Mouse (Mus musculus): ENCODE results near the gene Zfp661. TPM values are rescaled to one million over a fixed set of nuclear protein-coding genes. Genes with fewer than 3 reads are reported as not detected.

The Zfp661 gene
- polyA plus RNA-seq, 1 experiment from 2014 or later, result 3.1 TPM

- Histone ChIP-seq H3K27me3 (ENCODE audit: insufficient read depth, low read length) (peaks cover 18% of the 10 kb centered on the region), H3K4me2 (ENCODE audit: low read length) (0 out of 2 replicates have a peak overlapping the region, but pooled peaks have one; percentile 40), H3K9me3 (replicated peaks; ENCODE audit: low read length) (no peaks in the 10 kb centered on the region), H3K36me3 (ENCODE audit: insufficient read depth, low read length) (no peaks in the 10 kb centered on the region), H3K4me3 (replicated peaks; ENCODE audit: low read depth, low read length) (no peak overlapping the region), H3K27ac (no peak overlapping the region), H3K4me1 (replicated peaks; ENCODE audit: insufficient read depth, low read length) (no peaks in the 10 kb centered on the region), H3K9ac (ENCODE audit: low read depth, low read length) (no peak overlapping the region)
- TF ChIP-seq CTCF (IDR thresholded peaks at IDR 0.05; ENCODE audit: low read depth), result no peak
- ATAC-seq (replicated peaks; ENCODE audit: low FRiP score, low read depth), result no peak
- DNase-seq (ENCODE audit: low spot score), result no peak
- WGBS, result 89% methylated on average over 2 of the region's 2 CpGs
Measured at GRCm38 (mm10) chr2:127541697-127542096, 45.2 kb downstream of the Zfp661 start.

GRCm38 (mm10) chr2:127541185-127541584 lies 45.7 kb downstream of the Zfp661 start, which contains the start of gene Prom2:
Prom2 (minus strand) TSS chr2:127541467.
- DNase-seq (ENCODE audit: low spot score) (peak; percentile 31), ATAC-seq (replicated peaks; ENCODE audit: low FRiP score, low read depth) (peak; percentile 71)
- Histone ChIP-seq H3K27ac (no peak within 1 kb of the TSS), H3K36me3 (ENCODE audit: insufficient read depth, low read length) (no peaks in the 10 kb centered on the region), H3K9ac (ENCODE audit: low read depth, low read length) (no peak within 1 kb of the TSS), H3K4me2 (ENCODE audit: low read length) (peak within 1 kb of the TSS; percentile 40), H3K9me3 (replicated peaks; ENCODE audit: low read length) (no peaks in the 10 kb centered on the region), H3K4me1 (replicated peaks; ENCODE audit: insufficient read depth, low read length) (no peaks in the 10 kb centered on the region), H3K27me3 (ENCODE audit: insufficient read depth, low read length) (peaks cover 18% of the 10 kb centered on the region), H3K4me3 (replicated peaks; ENCODE audit: low read depth, low read length) (peak within 1 kb of the TSS; percentile 5; the same call in 1 of the 2 replicates)
- WGBS, result 3% methylated on average over 29 of the region's 29 CpGs
- TF ChIP-seq CTCF (IDR thresholded peaks at IDR 0.05; ENCODE audit: low read depth), result no peak

- no peaks in the 10 kb centered on the region for H3K9me3 ChIP-seq (replicated peaks; ENCODE audit: low read length)
- H3K4me2 ChIP-seq (ENCODE audit: low read length), result no peak overlapping the region
- 18% methylated on average over 4 of the region's 4 CpGs for WGBS
- TF ChIP-seq CTCF (IDR thresholded peaks at IDR 0.05; ENCODE audit: low read depth), result peak; percentile 54
- H3K9ac ChIP-seq (ENCODE audit: low read depth, low read length), result no peak overlapping the region
- DNase-seq (ENCODE audit: low spot score) (peak; percentile 5), ATAC-seq (replicated peaks; ENCODE audit: low FRiP score, low read depth) (no peak)
- peaks cover 18% of the 10 kb centered on the region for H3K27me3 ChIP-seq (ENCODE audit: insufficient read depth, low read length)
- no peaks in the 10 kb centered on the region for H3K4me1 ChIP-seq (replicated peaks; ENCODE audit: insufficient read depth, low read length)
- H3K4me3 ChIP-seq (replicated peaks; ENCODE audit: low read depth, low read length), result no peak overlapping the region
- H3K36me3 ChIP-seq (ENCODE audit: insufficient read depth, low read length), result no peaks in the 10 kb centered on the region
- H3K27ac ChIP-seq, result no peak overlapping the region
Measured at GRCm38 (mm10) chr2:127539494-127539893, 47.4 kb downstream of the Zfp661 start.

- TF ChIP-seq CTCF (IDR thresholded peaks at IDR 0.05; ENCODE audit: low read depth), result no peak
- H3K4me3 ChIP-seq (replicated peaks; ENCODE audit: low read depth, low read length), result no peak overlapping the region
- ATAC-seq (replicated peaks; ENCODE audit: low FRiP score, low read depth), result no peak
- H3K9ac ChIP-seq (ENCODE audit: low read depth, low read length), result no peak overlapping the region
- H3K4me1 ChIP-seq (replicated peaks; ENCODE audit: insufficient read depth, low read length), result no peaks in the 10 kb centered on the region
- no peaks in the 10 kb centered on the region for H3K36me3 ChIP-seq (ENCODE audit: insufficient read depth, low read length)
- H3K9me3 ChIP-seq (replicated peaks; ENCODE audit: low read length), result no peaks in the 10 kb centered on the region
- peaks cover 18% of the 10 kb centered on the region for H3K27me3 ChIP-seq (ENCODE audit: insufficient read depth, low read length)
- H3K4me2 ChIP-seq (ENCODE audit: low read length), result no peak overlapping the region
- no peak overlapping the region for H3K27ac ChIP-seq
- no peak for DNase-seq (ENCODE audit: low spot score)
- 59% methylated on average over 3 of the region's 3 CpGs for WGBS
Measured at GRCm38 (mm10) chr2:127537548-127537947, 49.3 kb downstream of the Zfp661 start.

GRCm38 (mm10) chr2:127535363-127535762 lies 51.5 kb downstream of the Zfp661 start:
- no peak overlapping the region for H3K4me2 ChIP-seq (ENCODE audit: low read length)

GRCm38 (mm10) chr2:127532379-127532778 lies 54.5 kb downstream of the Zfp661 start:
- Histone ChIP-seq H3K27ac (no peak overlapping the region), H3K27me3 (ENCODE audit: insufficient read depth, low read length) (no peaks in the 10 kb centered on the region), H3K9me3 (replicated peaks; ENCODE audit: low read length) (no peaks in the 10 kb centered on the region), H3K9ac (ENCODE audit: low read depth, low read length) (no peak overlapping the region), H3K36me3 (ENCODE audit: insufficient read depth, low read length) (no peaks in the 10 kb centered on the region), H3K4me2 (ENCODE audit: low read length) (no peak overlapping the region), H3K4me3 (replicated peaks; ENCODE audit: low read depth, low read length) (no peak overlapping the region), H3K4me1 (replicated peaks; ENCODE audit: insufficient read depth, low read length) (no peaks in the 10 kb centered on the region)
- DNase-seq (ENCODE audit: low spot score) (peak; percentile 73), ATAC-seq (replicated peaks; ENCODE audit: low FRiP score, low read depth) (no peak)
- no peak for TF ChIP-seq CTCF (IDR thresholded peaks at IDR 0.05; ENCODE audit: low read depth)
- 12% methylated on average over 9 of the region's 9 CpGs for WGBS

More at GRCm38 (mm10) chr2:127535363-127535762, 51.5 kb downstream of the Zfp661 start:
- DNase-seq (ENCODE audit: low spot score) (no peak), ATAC-seq (replicated peaks; ENCODE audit: low FRiP score, low read depth) (no peak)
- no peak overlapping the region for H3K27ac ChIP-seq
- peaks cover 9% of the 10 kb centered on the region for H3K27me3 ChIP-seq (ENCODE audit: insufficient read depth, low read length)
- no peaks in the 10 kb centered on the region for H3K36me3 ChIP-seq (ENCODE audit: insufficient read depth, low read length)
- H3K4me1 ChIP-seq (replicated peaks; ENCODE audit: insufficient read depth, low read length), result no peaks in the 10 kb centered on the region
- no peak overlapping the region for H3K4me3 ChIP-seq (replicated peaks; ENCODE audit: low read depth, low read length)
- no peaks in the 10 kb centered on the region for H3K9me3 ChIP-seq (replicated peaks; ENCODE audit: low read length)
- no peak overlapping the region for H3K9ac ChIP-seq (ENCODE audit: low read depth, low read length)
- TF ChIP-seq CTCF (IDR thresholded peaks at IDR 0.05; ENCODE audit: low read depth), result no peak
- WGBS, result 71% methylated on average over 9 of the region's 9 CpGs

GRCm38 (mm10) chr2:127531592-127531991 lies 55.3 kb downstream of the Zfp661 start:
- ATAC-seq (replicated peaks; ENCODE audit: low FRiP score, low read depth) (no peak), DNase-seq (ENCODE audit: low spot score) (no peak)
- Histone ChIP-seq H3K4me2 (ENCODE audit: low read length) (no peak overlapping the region), H3K36me3 (ENCODE audit: insufficient read depth, low read length) (no peaks in the 10 kb centered on the region), H3K27ac (no peak overlapping the region), H3K27me3 (ENCODE audit: insufficient read depth, low read length) (no peaks in the 10 kb centered on the region), H3K9me3 (replicated peaks; ENCODE audit: low read length) (no peaks in the 10 kb centered on the region), H3K4me3 (replicated peaks; ENCODE audit: low read depth, low read length) (no peak overlapping the region), H3K9ac (ENCODE audit: low read depth, low read length) (no peak overlapping the region), H3K4me1 (replicated peaks; ENCODE audit: insufficient read depth, low read length) (no peaks in the 10 kb centered on the region)
- TF ChIP-seq CTCF (IDR thresholded peaks at IDR 0.05; ENCODE audit: low read depth), result no peak
- 78% methylated on average over 2 of the region's 2 CpGs for WGBS
